Mouse (Mus musculus): Measurements from ENCODE around the gene Rplp2. TPM values are rescaled to one million over a fixed set of nuclear protein-coding genes. Genes with fewer than 3 reads are reported as not detected.

The Rplp2 gene
- polyA plus RNA-seq, 1 experiment from 2014 or later: 1,216 TPM

- Histone ChIP-seq H3K27me3 (ENCODE audit: poor library complexity, severe bottlenecking) (peaks cover 23% of the 10 kb centered on the region), H3K4me3 (no peak overlapping the region), H3K9me3 (no peaks in the 10 kb centered on the region), H3K36me3 (replicated peaks) (peaks cover 17% of the 10 kb centered on the region), H3K4me1 (peaks cover 14% of the 10 kb centered on the region), H3K27ac (no peak overlapping the region)
- WGBS: 86% methylated on average over 7 of the region's 7 CpGs
- no peak for DNase-seq (ENCODE audit: extremely low spot score, low spot score)
Measured at GRCm38 (mm10) chr7:141487141-141487540, 40.0 kb downstream of the Rplp2 start.

DNA sequence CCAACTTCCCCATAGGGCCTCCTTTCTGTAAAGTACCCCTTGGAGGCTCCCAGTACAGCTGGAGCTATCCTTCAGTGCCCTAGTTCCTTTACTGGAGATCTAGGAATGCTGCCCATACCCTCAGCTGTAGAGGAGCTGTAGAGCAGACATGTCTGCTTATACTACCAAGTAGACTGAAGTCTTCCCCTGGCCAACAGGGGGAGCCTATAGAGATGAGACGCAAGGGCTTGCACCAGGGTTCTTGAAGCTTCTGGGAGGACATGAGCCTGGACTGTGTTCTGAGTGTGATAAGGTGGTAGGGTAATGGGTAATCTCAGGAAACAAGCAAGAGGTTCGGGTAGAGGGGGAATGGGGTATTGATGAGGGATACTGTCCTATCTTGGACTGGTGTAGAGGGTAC lies 44.0 kb downstream of the Rplp2 start:
- no peak overlapping the region for H3K27ac ChIP-seq
- no peaks in the 10 kb centered on the region for H3K9me3 ChIP-seq
- no peak for DNase-seq (ENCODE audit: extremely low spot score, low spot score)
- no peak overlapping the region for H3K4me3 ChIP-seq
- H3K4me1 ChIP-seq: no peaks in the 10 kb centered on the region
- H3K27me3 ChIP-seq (ENCODE audit: poor library complexity, severe bottlenecking): no peaks in the 10 kb centered on the region
- peaks cover 48% of the 10 kb centered on the region for H3K36me3 ChIP-seq (replicated peaks)
- 79% methylated on average over 2 of the region's 2 CpGs for WGBS

GRCm38 (mm10) chr7:141492738-141493137 lies 45.6 kb downstream of the Rplp2 start:
- DNase-seq (ENCODE audit: extremely low spot score, low spot score): no peak
- Histone ChIP-seq H3K27me3 (ENCODE audit: poor library complexity, severe bottlenecking) (no peaks in the 10 kb centered on the region), H3K9me3 (no peaks in the 10 kb centered on the region), H3K4me1 (no peaks in the 10 kb centered on the region), H3K4me3 (no peak overlapping the region), H3K27ac (no peak overlapping the region), H3K36me3 (replicated peaks) (peaks cover 48% of the 10 kb centered on the region)
- 88% methylated on average over 5 of the region's 5 CpGs for WGBS

DNA sequence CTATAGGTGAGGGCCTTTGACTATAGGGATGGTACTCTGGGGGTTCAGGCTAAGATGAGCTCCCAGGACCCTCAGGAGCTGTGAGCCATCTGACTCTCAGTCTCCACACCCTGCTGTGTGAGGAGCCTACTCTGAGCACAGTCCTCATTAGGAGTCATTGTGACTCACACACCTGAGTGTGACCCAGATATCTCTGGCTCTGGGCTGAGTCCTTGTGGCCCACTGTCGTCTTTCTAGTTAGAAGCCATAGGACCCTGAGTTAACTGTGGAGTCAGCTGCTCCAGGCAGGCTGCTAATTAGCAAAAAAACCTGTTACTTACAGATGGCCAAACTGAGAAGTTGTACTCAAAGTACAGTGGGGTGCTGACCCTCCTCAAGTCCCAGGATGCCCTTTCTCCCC lies 46.6 kb downstream of the Rplp2 start:
- H3K4me1 ChIP-seq: no peaks in the 10 kb centered on the region
- H3K27ac ChIP-seq: no peak overlapping the region
- peaks cover 49% of the 10 kb centered on the region for H3K36me3 ChIP-seq (replicated peaks)
- H3K27me3 ChIP-seq (ENCODE audit: poor library complexity, severe bottlenecking): no peaks in the 10 kb centered on the region
- no peak for DNase-seq (ENCODE audit: extremely low spot score, low spot score)
- no peaks in the 10 kb centered on the region for H3K9me3 ChIP-seq
- WGBS: 86% methylated on average over 1 of the region's 1 CpGs
- no peak overlapping the region for H3K4me3 ChIP-seq

DNA sequence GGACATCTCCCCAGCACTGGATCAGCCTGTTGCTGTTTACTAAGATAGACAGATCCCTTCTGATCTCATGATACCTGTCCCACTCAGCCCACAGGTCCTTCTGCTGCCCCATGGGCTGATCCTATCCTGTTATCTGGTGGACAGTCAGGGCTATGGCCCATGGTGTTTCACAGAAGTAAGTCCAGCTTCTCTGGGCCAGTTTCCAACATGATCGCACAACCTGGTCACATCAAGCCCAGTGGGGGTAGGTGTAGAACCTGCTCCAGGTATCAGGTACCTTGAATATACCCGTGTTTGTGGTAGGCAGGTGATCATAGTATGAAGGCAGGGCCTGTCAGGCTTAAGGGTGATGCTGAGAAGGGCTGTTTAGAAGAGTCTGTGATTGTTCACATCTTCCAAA lies 48.2 kb downstream of the Rplp2 start:
- Histone ChIP-seq H3K27me3 (ENCODE audit: poor library complexity, severe bottlenecking) (no peaks in the 10 kb centered on the region), H3K27ac (no peak overlapping the region), H3K36me3 (replicated peaks) (peaks cover 61% of the 10 kb centered on the region), H3K4me1 (no peaks in the 10 kb centered on the region), H3K9me3 (no peaks in the 10 kb centered on the region), H3K4me3 (no peak overlapping the region)
- no peak for DNase-seq (ENCODE audit: extremely low spot score, low spot score)
- WGBS: 83% methylated on average over 2 of the region's 2 CpGs

GRCm38 (mm10) chr7:141495940-141496339 lies 48.8 kb downstream of the Rplp2 start:
- WGBS: 90% methylated on average over 4 of the region's 4 CpGs
- Histone ChIP-seq H3K4me1 (no peaks in the 10 kb centered on the region), H3K36me3 (replicated peaks) (peaks cover 56% of the 10 kb centered on the region), H3K27ac (no peak overlapping the region), H3K4me3 (no peak overlapping the region), H3K9me3 (no peaks in the 10 kb centered on the region), H3K27me3 (ENCODE audit: poor library complexity, severe bottlenecking) (no peaks in the 10 kb centered on the region)
- no peak for DNase-seq (ENCODE audit: extremely low spot score, low spot score)

GRCm38 (mm10) chr7:141497600-141497999 lies 50.4 kb downstream of the Rplp2 start:
- H3K4me3 ChIP-seq: no peak overlapping the region
- no peak overlapping the region for H3K27ac ChIP-seq
- H3K4me1 ChIP-seq: no peaks in the 10 kb centered on the region
- no peak for DNase-seq (ENCODE audit: extremely low spot score, low spot score)
- peaks cover 41% of the 10 kb centered on the region for H3K36me3 ChIP-seq (replicated peaks)
- H3K9me3 ChIP-seq: no peaks in the 10 kb centered on the region
- WGBS: 96% methylated on average over 3 of the region's 3 CpGs
- no peaks in the 10 kb centered on the region for H3K27me3 ChIP-seq (ENCODE audit: poor library complexity, severe bottlenecking)

Other genes starting within 250 kb of the Rplp2 start
- 3.4 and 4.4 TPM in 2 replicates for gene Lmntd2, start 233.3 kb upstream of the Rplp2 start, polyA plus RNA-seq (2016; fragmentation: Nextera tagmentation; extraction: Ambion mirVana)
- gene Rassf7, start 231.5 kb upstream of the Rplp2 start, polyA plus RNA-seq (2016; fragmentation: Nextera tagmentation; extraction: Ambion mirVana): 50.8 and 53.8 TPM in 2 replicates
- gene Phrf1, start 218.6 kb upstream of the Rplp2 start, polyA plus RNA-seq (2016; fragmentation: Nextera tagmentation; extraction: Ambion mirVana): 121 and 124 TPM in 2 replicates
- 0.15 and 0.23 TPM in 2 replicates for gene Irf7, start 180.9 kb upstream of the Rplp2 start, polyA plus RNA-seq (2016; fragmentation: Nextera tagmentation; extraction: Ambion mirVana)
- gene Cdhr5, start 170.6 kb upstream of the Rplp2 start, polyA plus RNA-seq (2016; fragmentation: Nextera tagmentation; extraction: Ambion mirVana): not detected in 2 replicates
- gene Sct, start 168.2 kb upstream of the Rplp2 start, polyA plus RNA-seq (2016; fragmentation: Nextera tagmentation; extraction: Ambion mirVana): 0.87 and 1.7 TPM in 2 replicates
- 0.17 and 0.46 TPM in 2 replicates for gene Drd4, start 155.4 kb upstream of the Rplp2 start, polyA plus RNA-seq (2016; fragmentation: Nextera tagmentation; extraction: Ambion mirVana)
- gene Deaf1, start 119.7 kb upstream of the Rplp2 start, polyA plus RNA-seq (2016; fragmentation: Nextera tagmentation; extraction: Ambion mirVana): 59.2 and 59.3 TPM in 2 replicates
- gene Tmem80, start 119.6 kb upstream of the Rplp2 start, polyA plus RNA-seq (2016; fragmentation: Nextera tagmentation; extraction: Ambion mirVana): 48.2 and 51.0 TPM in 2 replicates
- gene Eps8l2, start 108.5 kb upstream of the Rplp2 start, polyA plus RNA-seq (2016; fragmentation: Nextera tagmentation; extraction: Ambion mirVana): 4.2 and 4.5 TPM in 2 replicates
- gene Taldo1, start 55.2 kb upstream of the Rplp2 start, polyA plus RNA-seq (2016; fragmentation: Nextera tagmentation; extraction: Ambion mirVana): 335 and 368 TPM in 2 replicates
- gene Gatd1, start 33.2 kb upstream of the Rplp2 start, polyA plus RNA-seq (2016; fragmentation: Nextera tagmentation; extraction: Ambion mirVana): 43.2 and 44.7 TPM in 2 replicates
- gene Cend1, start 17.9 kb upstream of the Rplp2 start, polyA plus RNA-seq (2016; fragmentation: Nextera tagmentation; extraction: Ambion mirVana): 7.7 and 8.7 TPM in 2 replicates
- 46.8 and 49.6 TPM in 2 replicates for gene Slc25a22, start 9.5 kb upstream of the Rplp2 start, polyA plus RNA-seq (2016; fragmentation: Nextera tagmentation; extraction: Ambion mirVana)
- gene Pidd1, start 3.3 kb upstream of the Rplp2 start, polyA plus RNA-seq (2016; fragmentation: Nextera tagmentation; extraction: Ambion mirVana): 24.9 and 26.4 TPM in 2 replicates
- 15.9 and 18.2 TPM in 2 replicates for gene Pnpla2, start 7.8 kb downstream of the Rplp2 start, polyA plus RNA-seq (2016; fragmentation: Nextera tagmentation; extraction: Ambion mirVana)
- gene Cracr2b, start 13.7 kb downstream of the Rplp2 start, polyA plus RNA-seq (2016; fragmentation: Nextera tagmentation; extraction: Ambion mirVana): 6.2 and 7.3 TPM in 2 replicates
- 15.2 and 17.7 TPM in 2 replicates for gene Cd151, start 20.0 kb downstream of the Rplp2 start, polyA plus RNA-seq (2016; fragmentation: Nextera tagmentation; extraction: Ambion mirVana)
- gene Polr2l, start 27.8 kb downstream of the Rplp2 start, polyA plus RNA-seq (2016; fragmentation: Nextera tagmentation; extraction: Ambion mirVana): 87.0 and 95.7 TPM in 2 replicates
- gene Tspan4, start 27.9 kb downstream of the Rplp2 start, polyA plus RNA-seq (2016; fragmentation: Nextera tagmentation; extraction: Ambion mirVana): 31.4 and 37.9 TPM in 2 replicates
- gene Chid1, start 92.5 kb downstream of the Rplp2 start, polyA plus RNA-seq (2016; fragmentation: Nextera tagmentation; extraction: Ambion mirVana): 24.8 and 25.4 TPM in 2 replicates
- gene Ap2a2, start 114.8 kb downstream of the Rplp2 start, polyA plus RNA-seq (2016; fragmentation: Nextera tagmentation; extraction: Ambion mirVana): 104 and 105 TPM in 2 replicates
- 0.11 and 0.16 TPM in 2 replicates for gene Muc6, start 207.9 kb downstream of the Rplp2 start, polyA plus RNA-seq (2016; fragmentation: Nextera tagmentation; extraction: Ambion mirVana)
- 0.17 TPM in 1 of 2 replicates, not detected in the other for gene Muc2, start 243.0 kb downstream of the Rplp2 start, polyA plus RNA-seq (2016; fragmentation: Nextera tagmentation; extraction: Ambion mirVana)

All from forebrain, embryonic 10.5 days (tissue).